Mouse (Mus musculus): ENCODE data around the gene Tmem221. TPM values are rescaled to one million over a fixed set of nuclear protein-coding genes. Genes with fewer than 3 reads are reported as not detected.

Gene Tmem221
- polyA plus RNA-seq, 1 experiment from 2014 or later: 4.4 TPM

- H3K9me3 ChIP-seq (ENCODE audit: control insufficient read depth, low read length): 0 out of 2 replicates have a peak, but pooled peaks cover 2% of the 10 kb centered on the region
- peaks cover 47% of the 10 kb centered on the region for H3K27me3 ChIP-seq (ENCODE audit: control insufficient read depth, insufficient read depth, low read depth, low read length)
- H3K4me2 ChIP-seq (ENCODE audit: low read depth, low read length): no peak overlapping the region
- peaks cover 7% of the 10 kb centered on the region for H3K4me1 ChIP-seq (replicated peaks; ENCODE audit: control insufficient read depth, insufficient read depth, low read length)
- H3K36me3 ChIP-seq (ENCODE audit: control insufficient read depth, insufficient read depth, low read length): no peaks in the 10 kb centered on the region
- no peak overlapping the region for H3K4me3 ChIP-seq (ENCODE audit: low read length)
- no peak overlapping the region for H3K9ac ChIP-seq (ENCODE audit: low read length)
- H3K27ac ChIP-seq (ENCODE audit: low read length): no peak overlapping the region
- no peak for ATAC-seq (ENCODE audit: low read depth)
- WGBS: 62% methylated on average over 3 of the region's 3 CpGs
Observed at GRCm38 (mm10) chr8:71560071-71560470, 1.4 kb upstream of the Tmem221 start.

GRCm38 (mm10) chr8:71558958-71559690 is 453 bp upstream of the Tmem221 start:
- peak overlapping the region; percentile 67 for H3K9ac ChIP-seq (ENCODE audit: low read length)
- peak overlapping the region; percentile 89 for H3K4me2 ChIP-seq (ENCODE audit: low read depth, low read length)
- WGBS: 2% methylated on average over 24 of the region's 24 CpGs
- H3K27me3 ChIP-seq (ENCODE audit: control insufficient read depth, insufficient read depth, low read depth, low read length): peaks cover 47% of the 10 kb centered on the region
- H3K4me3 ChIP-seq (ENCODE audit: low read length): peak overlapping the region; percentile 58
- H3K4me1 ChIP-seq (replicated peaks; ENCODE audit: control insufficient read depth, insufficient read depth, low read length): peaks cover 7% of the 10 kb centered on the region
- peak; percentile 75 for ATAC-seq (ENCODE audit: low read depth)
- H3K36me3 ChIP-seq (ENCODE audit: control insufficient read depth, insufficient read depth, low read length): no peaks in the 10 kb centered on the region
- 0 out of 2 replicates have a peak, but pooled peaks cover 2% of the 10 kb centered on the region for H3K9me3 ChIP-seq (ENCODE audit: control insufficient read depth, low read length)
- no peak overlapping the region for H3K27ac ChIP-seq (ENCODE audit: low read length)

GRCm38 (mm10) chr8:71554644-71555043 is 4.0 kb downstream of the Tmem221 start:
- Histone ChIP-seq H3K9me3 (ENCODE audit: control insufficient read depth, low read length) (no peaks in the 10 kb centered on the region), H3K9ac (ENCODE audit: low read length) (no peak overlapping the region), H3K4me2 (ENCODE audit: low read depth, low read length) (no peak overlapping the region), H3K36me3 (ENCODE audit: control insufficient read depth, insufficient read depth, low read length) (no peaks in the 10 kb centered on the region), H3K27me3 (ENCODE audit: control insufficient read depth, insufficient read depth, low read depth, low read length) (peaks cover 27% of the 10 kb centered on the region), H3K4me1 (replicated peaks; ENCODE audit: control insufficient read depth, insufficient read depth, low read length) (peaks cover 7% of the 10 kb centered on the region; the same call in 1 of the 2 replicates), H3K4me3 (ENCODE audit: low read length) (no peak overlapping the region), H3K27ac (ENCODE audit: low read length) (peak overlapping the region; percentile 3; the same call in 1 of the 2 replicates)
- 76% methylated on average over 2 of the region's 2 CpGs for WGBS
- peak; percentile 29; the same call in 1 of the 2 replicates for ATAC-seq (ENCODE audit: low read depth)

- H3K36me3 ChIP-seq (ENCODE audit: control insufficient read depth, insufficient read depth, low read length): no peaks in the 10 kb centered on the region
- no peaks in the 10 kb centered on the region for H3K9me3 ChIP-seq (ENCODE audit: control insufficient read depth, low read length)
- H3K4me3 ChIP-seq (ENCODE audit: low read length): no peak overlapping the region
- peaks cover 7% of the 10 kb centered on the region; the same call in 1 of the 2 replicates for H3K4me1 ChIP-seq (replicated peaks; ENCODE audit: control insufficient read depth, insufficient read depth, low read length)
- ATAC-seq (ENCODE audit: low read depth): no peak
- H3K27me3 ChIP-seq (ENCODE audit: control insufficient read depth, insufficient read depth, low read depth, low read length): peaks cover 22% of the 10 kb centered on the region
- WGBS: 56% methylated on average over 6 of the region's 6 CpGs
- H3K4me2 ChIP-seq (ENCODE audit: low read depth, low read length): no peak overlapping the region
- H3K9ac ChIP-seq (ENCODE audit: low read length): no peak overlapping the region
- peak overlapping the region; percentile 39; the same call in 1 of the 2 replicates for H3K27ac ChIP-seq (ENCODE audit: low read length)
Observed at GRCm38 (mm10) chr8:71554001-71554400, 4.7 kb downstream of the Tmem221 start.

- H3K27ac ChIP-seq (ENCODE audit: low read length): no peak overlapping the region
- peaks cover 10% of the 10 kb centered on the region for H3K27me3 ChIP-seq (ENCODE audit: control insufficient read depth, insufficient read depth, low read depth, low read length)
- peaks cover 8% of the 10 kb centered on the region; the same call in 1 of the 2 replicates for H3K36me3 ChIP-seq (ENCODE audit: control insufficient read depth, insufficient read depth, low read length)
- no peaks in the 10 kb centered on the region for H3K9me3 ChIP-seq (ENCODE audit: control insufficient read depth, low read length)
- no peak for ATAC-seq (ENCODE audit: low read depth)
- H3K4me2 ChIP-seq (ENCODE audit: low read depth, low read length): no peak overlapping the region
- H3K4me1 ChIP-seq (replicated peaks; ENCODE audit: control insufficient read depth, insufficient read depth, low read length): 0 out of 2 replicates have a peak, but pooled peaks cover 3% of the 10 kb centered on the region
- no peak overlapping the region for H3K4me3 ChIP-seq (ENCODE audit: low read length)
- H3K9ac ChIP-seq (ENCODE audit: low read length): no peak overlapping the region
- WGBS: 48% methylated on average over 6 of the region's 6 CpGs
Observed at GRCm38 (mm10) chr8:71552770-71553169, 5.9 kb downstream of the Tmem221 start.

GRCm38 (mm10) chr8:71550754-71551153 is 7.9 kb downstream of the Tmem221 start:
- Histone ChIP-seq H3K27me3 (ENCODE audit: control insufficient read depth, insufficient read depth, low read depth, low read length) (no peaks in the 10 kb centered on the region), H3K9me3 (ENCODE audit: control insufficient read depth, low read length) (no peaks in the 10 kb centered on the region), H3K27ac (ENCODE audit: low read length) (no peak overlapping the region), H3K4me3 (ENCODE audit: low read length) (no peak overlapping the region), H3K9ac (ENCODE audit: low read length) (no peak overlapping the region), H3K4me2 (ENCODE audit: low read depth, low read length) (no peak overlapping the region), H3K36me3 (ENCODE audit: control insufficient read depth, insufficient read depth, low read length) (peaks cover 12% of the 10 kb centered on the region; the same call in 1 of the 2 replicates), H3K4me1 (replicated peaks; ENCODE audit: control insufficient read depth, insufficient read depth, low read length) (0 out of 2 replicates have a peak, but pooled peaks cover 3% of the 10 kb centered on the region)
- ATAC-seq (ENCODE audit: low read depth): no peak
- 44% methylated on average over 7 of the region's 7 CpGs for WGBS

GRCm38 (mm10) chr8:71547590-71547989 is 11.1 kb downstream of the Tmem221 start:
- no peaks in the 10 kb centered on the region for H3K27me3 ChIP-seq (ENCODE audit: control insufficient read depth, insufficient read depth, low read depth, low read length)
- no peak overlapping the region for H3K4me2 ChIP-seq (ENCODE audit: low read depth, low read length)
- H3K4me3 ChIP-seq (ENCODE audit: low read length): no peak overlapping the region
- ATAC-seq (ENCODE audit: low read depth): no peak
- no peak overlapping the region for H3K27ac ChIP-seq (ENCODE audit: low read length)
- 86% methylated on average over 7 of the region's 7 CpGs for WGBS
- H3K36me3 ChIP-seq (ENCODE audit: control insufficient read depth, insufficient read depth, low read length): peaks cover 14% of the 10 kb centered on the region
- no peaks in the 10 kb centered on the region for H3K9me3 ChIP-seq (ENCODE audit: control insufficient read depth, low read length)
- H3K4me1 ChIP-seq (replicated peaks; ENCODE audit: control insufficient read depth, insufficient read depth, low read length): peaks cover 7% of the 10 kb centered on the region
- no peak overlapping the region for H3K9ac ChIP-seq (ENCODE audit: low read length)

GRCm38 (mm10) chr8:71545053-71545452 is 13.6 kb downstream of the Tmem221 start:
- H3K4me3 ChIP-seq (ENCODE audit: low read length): no peak overlapping the region
- H3K9me3 ChIP-seq (ENCODE audit: control insufficient read depth, low read length): no peaks in the 10 kb centered on the region
- H3K36me3 ChIP-seq (ENCODE audit: control insufficient read depth, insufficient read depth, low read length): peaks cover 14% of the 10 kb centered on the region
- no peak overlapping the region for H3K4me2 ChIP-seq (ENCODE audit: low read depth, low read length)
- no peaks in the 10 kb centered on the region for H3K27me3 ChIP-seq (ENCODE audit: control insufficient read depth, insufficient read depth, low read depth, low read length)
- 92% methylated on average over 11 of the region's 11 CpGs for WGBS
- peaks cover 7% of the 10 kb centered on the region for H3K4me1 ChIP-seq (replicated peaks; ENCODE audit: control insufficient read depth, insufficient read depth, low read length)
- no peak overlapping the region for H3K9ac ChIP-seq (ENCODE audit: low read length)
- no peak overlapping the region for H3K27ac ChIP-seq (ENCODE audit: low read length)
- ATAC-seq (ENCODE audit: low read depth): no peak

- no peak overlapping the region; the same call in 1 of the 2 replicates for H3K9ac ChIP-seq (ENCODE audit: low read length)
- no peak overlapping the region for H3K27ac ChIP-seq (ENCODE audit: low read length)
- ATAC-seq (ENCODE audit: low read depth): no peak
- peaks cover 7% of the 10 kb centered on the region for H3K4me1 ChIP-seq (replicated peaks; ENCODE audit: control insufficient read depth, insufficient read depth, low read length)
- peak overlapping the region; percentile 94 for H3K4me2 ChIP-seq (ENCODE audit: low read depth, low read length)
- WGBS: 79% methylated on average over 9 of the region's 9 CpGs
- peak overlapping the region; percentile 91 for H3K4me3 ChIP-seq (ENCODE audit: low read length)
- H3K36me3 ChIP-seq (ENCODE audit: control insufficient read depth, insufficient read depth, low read length): peaks cover 14% of the 10 kb centered on the region
- H3K9me3 ChIP-seq (ENCODE audit: control insufficient read depth, low read length): no peaks in the 10 kb centered on the region
- no peaks in the 10 kb centered on the region for H3K27me3 ChIP-seq (ENCODE audit: control insufficient read depth, insufficient read depth, low read depth, low read length)
Observed at GRCm38 (mm10) chr8:71543755-71544154, 14.9 kb downstream of the Tmem221 start.

All from lung, embryonic 16.5 days (tissue).